Comparison of ENCODE assay signal across 27 mouse cellular contexts in the genomic region with DNA sequence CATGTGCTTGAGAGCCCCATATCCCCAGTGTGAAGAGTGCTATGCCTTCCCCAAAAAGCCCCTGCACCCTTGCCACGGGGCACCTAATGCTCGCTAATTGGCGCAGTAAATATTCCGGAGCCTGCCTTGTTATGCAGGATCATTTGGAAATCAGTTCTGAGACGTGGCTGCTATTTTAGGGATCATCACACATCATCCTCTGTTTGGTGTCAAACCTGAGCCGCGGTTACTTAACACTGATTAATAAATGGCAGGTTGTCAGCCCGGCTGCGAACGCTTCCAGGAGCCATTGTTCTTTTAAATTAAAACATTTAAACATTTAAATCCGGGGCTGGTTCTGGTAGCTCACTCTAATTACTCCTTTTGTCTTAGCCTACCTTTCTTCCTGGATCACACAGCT.
"Had no signal": no experiment of that assay in that cellular context is flagged by ENCODE, and none has a peak within 500 bp of the region (broad histone marks: within the 10 kb centered on the region; RNA-seq: fewer than 3 reads in every experiment).

No protein-coding gene starts in this region.

- H3K4me3 ChIP-seq: heart, adult 2 months; heart, embryonic 13.5 days; heart, embryonic 15.5 days; hindbrain, embryonic 13.5 days; hindbrain, embryonic 15.5 days; layer of hippocampus, adult 2 months; left cerebral cortex, adult 2 months; limb, embryonic 10.5 days; limb, embryonic 12.5 days; liver, embryonic 13.5 days; liver, embryonic 15.5 days had no signal

- H3K36me3 ChIP-seq: heart, embryonic 13.5 days; heart, embryonic 15.5 days; hindbrain, embryonic 13.5 days; hindbrain, embryonic 15.5 days; limb, embryonic 10.5 days; limb, embryonic 12.5 days; liver, embryonic 13.5 days; liver, embryonic 15.5 days had no signal

- H3K27me3 ChIP-seq: heart, embryonic 15.5 days; hindbrain, embryonic 15.5 days; limb, embryonic 12.5 days; liver, embryonic 13.5 days; liver, embryonic 15.5 days had no signal

- ATAC-seq: hindbrain, postnatal 0 days; intestine, postnatal 0 days had no signal

- H3K9ac ChIP-seq: heart, embryonic 13.5 days; heart, embryonic 15.5 days; hindbrain, embryonic 13.5 days; hindbrain, embryonic 15.5 days; limb, embryonic 12.5 days; liver, embryonic 13.5 days; liver, embryonic 15.5 days had no signal

- H3K4me2 ChIP-seq: heart, embryonic 11.5 days; heart, embryonic 13.5 days; heart, embryonic 15.5 days; hindbrain, embryonic 13.5 days; hindbrain, embryonic 15.5 days; limb, embryonic 12.5 days; liver, embryonic 11.5 days; liver, embryonic 13.5 days; liver, embryonic 15.5 days had no signal

- H3K9me3 ChIP-seq: heart, embryonic 13.5 days; heart, embryonic 15.5 days; hindbrain, embryonic 13.5 days; hindbrain, embryonic 15.5 days; limb, embryonic 10.5 days; limb, embryonic 12.5 days; liver, embryonic 13.5 days; liver, embryonic 15.5 days had no signal

- H3K27ac ChIP-seq: heart, adult 2 months; heart, embryonic 13.5 days; heart, embryonic 15.5 days; hindbrain, embryonic 13.5 days; hindbrain, embryonic 15.5 days; hindbrain, postnatal 0 days; layer of hippocampus, adult 2 months; left cerebral cortex, adult 2 months; limb, embryonic 10.5 days; limb, embryonic 12.5 days; liver, embryonic 13.5 days; liver, embryonic 15.5 days had no signal

- DNase-seq: gastrocnemius, postnatal 10 days; gastrocnemius, postnatal 36 days; heart, adult 11 months; heart, adult 2 months; heart, postnatal 14 days; heart, postnatal 36 days; kidney, adult 18-20 months; kidney, adult 8-10 months; kidney, postnatal 10 days; kidney, postnatal 25 days; kidney, postnatal 4 days; liver; liver, embryonic 13.5 days; lung, adult 18-20 months had no signal

- H3K4me1 ChIP-seq: heart, embryonic 13.5 days; heart, embryonic 15.5 days; limb, embryonic 10.5 days; liver, embryonic 13.5 days; liver, embryonic 15.5 days had no signal
